Mouse (Mus musculus) gastrocnemius, postnatal 36 days (tissue): ENCODE data around the gene Hand2. TPM values are rescaled to one million over a fixed set of nuclear protein-coding genes. Genes with fewer than 3 reads are reported as not detected.

Experiments
- total RNA-seq, 2 experiments: library from RNA; stranded (reverse); gene quantifications; 2 replicates each; pipeline ENCODE4 v1.2.3; 2021

Gene Hand2
- total RNA-seq, 2 experiments from 2014 or later, result not detected

Other genes with a start within 250 kb of the Hand2 start
- not detected for gene Scrg1, start 134.9 kb downstream of the Hand2 start, total RNA-seq
- 10 to 100 TPM; 11.7 to 14.2 TPM for gene Sap30, start 166.9 kb downstream of the Hand2 start, total RNA-seq
- gene Hmgb2, start 190.9 kb downstream of the Hand2 start, total RNA-seq, result 1 to 10 TPM; 5.0 to 7.4 TPM